Mouse (Mus musculus) adrenal gland, adult 2 months (tissue): ENCODE measurements around the gene Gm20517. TPM values are rescaled to one million over a fixed set of nuclear protein-coding genes. Genes with fewer than 3 reads are reported as not detected.

Experiments used
- DNase-seq: peaks from one replicate; pipeline ENCODE4 v3.0.0; 2021
- long read RNA-seq: library from polyadenylated mRNA; stranded (forward); transcript quantifications from one replicate; pipeline ENCODE4 v2.0.0, GENCODE M21; 2021
- polyA plus RNA-seq: library from polyadenylated mRNA; depleted of rRNA; stranded (reverse); fragments of >200 nt; gene quantifications from 2 replicates; pipeline ENCODE4 v1.2.3, GENCODE M21; 2012; rRNA removed
- total RNA-seq, 2 experiments: library from RNA; stranded (reverse); gene quantifications; 2 replicates each; pipeline ENCODE4 v1.2.3; 2021

The Gm20517 gene
- 1 to 10 TPM; 2.1 to 2.8 TPM for total RNA-seq
- 1.8 and 3.1 TPM in 2 replicates for polyA plus RNA-seq
- long read RNA-seq, partial matches to known transcripts: 0 of 2 reads
- long read RNA-seq, other reads (novel, unspliced or antisense): 1 of 2 reads

DNA sequence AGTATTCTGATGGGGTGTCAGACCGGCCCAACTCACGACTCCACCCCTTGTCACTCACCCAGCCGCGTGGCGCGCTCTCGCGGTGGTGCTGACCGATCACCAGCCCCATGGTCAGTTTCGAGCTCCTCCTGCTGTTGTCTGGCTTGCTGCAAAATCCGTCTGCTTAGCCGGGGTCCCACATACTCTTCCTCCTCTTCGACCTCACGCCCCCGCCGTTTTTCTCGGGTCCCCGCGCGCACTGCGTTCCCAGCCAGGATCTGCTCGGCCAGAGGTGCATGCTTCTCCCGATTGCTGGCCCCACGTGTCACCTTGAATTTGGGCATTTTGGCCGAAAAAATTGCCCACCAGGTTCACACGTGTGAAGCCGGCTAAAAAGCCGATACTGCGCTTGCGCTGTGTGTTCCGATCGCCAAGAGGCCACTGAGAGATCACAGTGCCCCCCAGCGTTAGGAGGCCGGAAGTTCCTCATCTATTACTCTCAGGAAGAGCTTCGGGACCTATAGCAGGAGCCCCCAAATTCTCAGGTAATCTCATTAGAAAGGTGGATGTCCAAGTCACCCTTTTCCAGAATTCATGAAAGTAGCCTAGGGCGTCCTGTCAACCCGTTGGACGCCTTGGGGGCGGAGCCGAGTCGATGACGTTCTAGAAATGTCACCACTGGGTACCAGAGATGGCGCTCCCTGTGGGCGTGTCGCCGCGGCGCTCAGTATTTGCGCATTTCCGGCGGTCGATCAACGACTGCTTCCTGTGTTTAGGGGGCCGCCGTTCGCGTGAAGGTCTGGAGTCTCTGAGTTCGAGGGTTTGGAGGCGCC is at the start of gene Gm20517, which contains the start of the genes Bysl and Med20:
Gm20517 (plus strand) TSS at position 741 of the 812 bp plus-strand sequence.
Bysl (minus strand) TSS at position 644 of the 812 bp plus-strand sequence.
Med20 (plus strand) TSS at position 734 of the 812 bp plus-strand sequence.
- DNase-seq: peak; percentile 96

DNA sequence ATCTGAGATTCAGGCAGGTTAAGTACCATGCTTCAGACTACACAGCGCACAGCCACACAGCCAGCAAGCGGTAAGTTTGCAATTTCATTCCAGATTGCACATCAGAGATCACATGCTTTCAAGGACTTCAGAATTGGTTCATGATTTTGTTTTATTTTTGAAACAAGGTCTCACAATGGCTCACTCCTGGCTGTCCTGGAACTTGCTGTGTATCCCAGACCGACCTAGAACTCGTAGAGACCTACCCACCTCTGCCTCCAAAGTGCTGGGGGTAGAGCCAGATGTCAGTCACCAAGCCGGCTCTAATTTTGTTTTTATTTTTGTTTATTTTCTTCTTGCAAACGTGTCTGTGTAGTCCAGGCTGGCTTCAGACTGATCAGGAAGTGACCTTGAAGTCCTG is 48.5 kb upstream of the Gm20517 start:
- DNase-seq: peak; percentile 71

DNA sequence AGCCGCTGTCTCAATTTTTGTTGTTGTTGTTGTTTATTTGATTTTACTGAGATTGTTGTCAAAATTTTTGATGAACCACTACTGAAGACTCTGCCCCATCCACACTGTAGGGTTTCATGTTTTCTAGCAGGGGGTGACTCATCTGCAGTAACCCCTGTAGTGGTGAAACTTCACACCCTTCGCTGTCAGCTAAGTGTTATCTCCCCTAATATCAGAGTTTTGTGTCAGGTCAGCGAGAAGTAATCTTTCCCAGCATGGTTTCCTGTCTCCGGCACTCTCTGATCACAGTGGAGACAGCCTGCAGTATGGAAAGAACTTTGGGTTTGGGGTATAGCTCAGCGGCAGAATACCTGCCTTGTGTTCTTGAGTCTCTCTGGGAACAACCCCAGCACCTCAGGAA is 46.8 kb upstream of the Gm20517 start:
- no peak for DNase-seq

DNA sequence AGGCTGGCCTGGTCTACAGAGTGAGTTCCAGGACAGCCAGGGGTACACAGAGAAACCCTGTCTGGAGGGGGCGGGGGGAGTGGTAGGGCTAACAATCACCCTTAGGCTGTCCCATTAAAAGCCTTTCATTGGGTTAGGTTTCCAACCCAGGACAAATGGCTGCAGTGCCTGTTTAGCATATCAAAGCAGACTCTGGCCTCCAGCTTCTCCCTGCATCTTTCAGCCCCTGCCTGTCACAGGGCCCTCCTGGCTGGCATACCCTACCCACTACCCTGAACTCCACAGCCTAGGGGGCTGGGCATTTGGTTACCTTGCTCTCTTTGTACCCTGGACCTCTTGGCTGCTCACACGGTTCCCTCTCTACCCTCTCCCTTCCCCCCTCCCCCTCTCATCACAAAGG is 45.3 kb upstream of the Gm20517 start:
- no peak for DNase-seq

DNA sequence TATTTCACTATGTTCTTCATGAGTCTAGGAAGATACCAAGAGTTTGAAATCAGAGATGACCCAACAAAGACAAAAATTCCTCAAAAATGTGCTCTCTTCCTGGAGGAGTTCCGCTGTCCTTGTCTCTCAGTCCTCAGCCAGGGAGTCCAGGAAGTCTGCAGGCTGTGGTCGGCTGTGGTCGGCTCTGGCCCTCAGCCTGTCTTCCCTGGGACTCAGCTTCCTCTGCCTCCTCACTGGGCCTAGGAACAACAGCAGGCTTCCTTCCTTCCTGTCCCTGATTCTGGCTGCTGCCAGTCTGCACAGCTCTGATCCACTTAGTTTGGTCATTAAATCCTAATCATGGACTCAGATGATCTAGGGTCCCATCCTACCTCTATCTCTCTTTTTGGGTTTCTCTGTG is 44.1 kb upstream of the Gm20517 start:
- peak; percentile 55 for DNase-seq

DNA sequence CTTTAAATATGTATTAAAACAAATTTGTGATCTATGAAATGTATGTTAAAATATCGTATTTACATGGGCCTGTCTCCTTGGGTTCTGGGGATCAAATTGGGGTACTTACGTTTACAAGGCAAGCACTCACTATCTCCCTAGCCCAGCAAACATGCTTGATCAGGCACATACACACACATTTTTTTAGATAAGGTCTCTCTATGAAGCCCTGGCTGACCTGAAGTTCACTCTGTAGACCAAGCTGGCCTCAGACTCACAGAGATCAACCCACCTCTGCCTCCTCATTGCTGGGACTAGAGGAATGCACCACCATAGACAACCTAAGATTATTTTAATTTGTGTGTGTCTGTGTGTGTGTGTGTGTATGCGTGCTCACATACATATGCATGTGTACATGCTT is 43.0 kb upstream of the Gm20517 start:
- DNase-seq: no peak

DNA sequence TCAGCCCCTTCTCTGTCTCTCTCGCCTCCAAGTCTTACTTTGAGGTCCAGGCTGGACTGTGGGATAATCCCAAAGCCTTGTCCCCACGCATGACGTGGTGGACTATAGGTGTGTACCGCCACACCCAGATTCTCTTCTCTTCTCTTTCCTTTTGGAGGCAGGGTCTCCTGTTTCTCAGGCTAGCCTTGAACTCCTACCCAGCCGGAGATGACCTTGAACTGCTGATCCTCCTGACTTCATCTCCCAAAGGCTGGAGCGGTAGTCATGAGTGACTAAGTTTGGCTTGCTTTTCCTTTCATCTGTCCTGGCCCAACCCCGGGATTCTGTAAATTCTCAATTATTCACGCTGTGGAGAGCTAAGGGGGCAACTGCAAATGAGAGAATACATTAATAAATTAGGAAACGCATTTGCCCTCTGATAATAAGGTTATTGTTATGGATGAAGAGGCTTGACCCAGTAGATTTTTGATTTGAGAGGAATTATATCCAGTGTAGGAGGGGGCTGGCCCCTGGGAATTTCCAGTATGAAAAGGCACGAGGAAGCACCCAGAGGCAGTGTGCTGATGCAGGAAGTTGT is 42.4 kb upstream of the Gm20517 start:
- peak; percentile 33 for DNase-seq

DNA sequence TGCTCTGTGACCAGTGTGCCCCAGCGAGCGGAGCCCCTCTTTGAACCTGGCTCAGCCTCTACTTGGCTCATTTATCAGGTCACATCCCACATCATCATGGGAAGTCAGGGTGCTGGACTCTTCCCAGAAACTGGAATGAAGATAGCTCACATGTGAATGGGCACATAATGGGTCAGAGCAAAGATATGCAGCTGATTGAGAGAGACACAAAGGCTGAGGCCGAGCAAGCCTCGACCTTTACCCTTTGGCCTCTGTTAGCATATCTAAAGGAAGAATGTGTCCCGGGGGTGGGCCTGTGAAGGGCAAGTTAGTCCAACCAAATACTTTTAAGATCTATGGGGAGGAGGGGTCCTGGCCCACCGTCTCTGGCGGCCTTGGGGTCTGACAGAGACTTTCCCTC is 39.8 kb upstream of the Gm20517 start:
- DNase-seq: no peak

DNA sequence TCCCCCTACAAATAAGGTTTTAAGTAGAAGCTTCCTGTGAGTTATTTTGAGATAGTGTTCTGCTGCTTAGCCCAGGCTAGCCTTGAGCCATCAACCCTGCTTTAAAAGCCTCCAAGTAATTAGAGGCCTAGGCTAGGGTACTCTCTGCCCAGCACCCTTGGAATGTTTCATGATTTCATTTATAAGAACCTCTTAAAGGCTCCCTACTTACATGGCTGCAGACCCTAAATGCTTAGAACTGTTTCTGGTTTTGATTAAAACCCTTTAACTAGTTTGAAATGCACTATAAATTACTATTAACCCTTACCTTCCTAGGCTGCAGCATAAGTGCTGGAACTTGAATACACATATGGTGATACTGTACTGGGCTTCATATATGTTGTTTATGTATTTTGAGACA is 39.0 kb upstream of the Gm20517 start:
- DNase-seq: no peak

DNA sequence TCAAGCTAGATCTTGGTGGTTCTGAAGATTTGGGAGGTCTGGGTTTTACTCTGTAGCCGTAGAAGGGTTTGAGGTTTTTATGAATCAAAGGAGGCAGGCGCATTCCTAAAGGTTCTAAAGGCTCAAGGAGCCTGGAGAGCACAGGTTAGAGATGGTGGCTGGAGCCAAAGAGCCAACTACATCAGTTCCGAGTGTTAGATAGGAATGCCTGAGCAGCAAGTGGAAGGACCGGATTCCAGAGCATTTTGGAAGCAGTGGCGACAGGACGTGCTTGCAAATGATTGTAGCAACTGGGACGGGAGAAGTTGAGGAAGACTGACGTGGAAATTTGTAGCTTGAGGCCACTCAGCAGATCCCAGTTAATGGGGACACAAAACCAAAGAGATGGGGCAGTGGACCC is 37.4 kb upstream of the Gm20517 start:
- no peak for DNase-seq

DNA sequence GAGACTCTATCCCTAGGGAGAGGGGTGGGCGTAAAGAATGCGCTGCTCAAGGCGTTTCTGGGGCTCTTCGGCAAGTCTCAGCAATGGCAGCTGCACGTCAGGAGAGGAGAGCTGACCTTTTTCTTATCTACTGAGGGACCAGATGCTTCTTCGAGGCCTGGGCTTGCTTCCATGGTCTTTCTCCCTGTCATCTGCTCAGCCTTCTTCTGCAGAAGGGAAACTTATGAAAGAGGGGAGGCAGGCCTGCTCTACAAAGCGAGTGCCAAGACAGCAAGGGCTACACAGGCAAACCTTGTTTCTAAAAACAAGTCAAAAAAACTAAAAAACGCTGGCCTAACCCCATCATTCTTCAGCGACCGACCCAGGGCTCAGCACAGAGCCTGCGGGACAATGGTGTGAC is 36.6 kb upstream of the Gm20517 start:
- DNase-seq: no peak

DNA sequence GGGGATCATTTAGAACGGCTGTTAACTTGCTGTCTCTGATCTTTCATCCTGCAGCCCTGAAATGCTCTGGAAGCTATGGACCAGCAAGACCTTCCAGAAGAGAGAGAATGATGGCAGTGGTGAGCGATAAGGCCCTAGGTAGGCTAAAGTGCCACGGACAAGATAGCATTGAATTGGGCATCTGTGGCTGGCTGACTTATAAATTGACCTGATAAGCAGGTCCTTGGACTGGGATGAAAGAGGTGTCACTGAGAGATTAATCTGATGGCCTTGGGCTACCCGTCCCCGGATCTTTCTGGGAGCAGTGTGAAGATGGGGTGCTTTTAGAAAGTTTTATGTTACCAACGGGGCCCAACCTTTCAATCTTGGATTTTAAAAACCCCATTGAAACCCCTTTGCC is 32.7 kb upstream of the Gm20517 start:
- DNase-seq: peak; percentile 78

DNA sequence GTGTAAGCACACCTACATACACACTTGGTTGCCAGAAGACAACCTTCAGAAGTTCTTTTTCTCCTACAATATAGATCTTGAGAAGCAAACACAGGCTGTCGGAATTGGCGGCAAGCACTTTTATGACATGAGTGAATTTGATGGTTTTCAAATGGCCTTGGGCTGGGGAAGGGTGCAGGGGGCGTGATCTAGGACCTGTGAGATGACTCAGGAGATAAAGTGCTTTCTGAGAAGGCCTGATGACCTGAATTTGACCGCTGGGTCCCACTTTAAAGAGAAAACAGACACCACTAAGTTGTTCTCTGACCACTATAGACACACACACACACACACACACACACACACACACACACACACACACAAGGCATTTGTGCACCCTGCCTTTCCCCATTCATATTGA is 30.4 kb upstream of the Gm20517 start:
- peak; percentile 71 for DNase-seq

DNA sequence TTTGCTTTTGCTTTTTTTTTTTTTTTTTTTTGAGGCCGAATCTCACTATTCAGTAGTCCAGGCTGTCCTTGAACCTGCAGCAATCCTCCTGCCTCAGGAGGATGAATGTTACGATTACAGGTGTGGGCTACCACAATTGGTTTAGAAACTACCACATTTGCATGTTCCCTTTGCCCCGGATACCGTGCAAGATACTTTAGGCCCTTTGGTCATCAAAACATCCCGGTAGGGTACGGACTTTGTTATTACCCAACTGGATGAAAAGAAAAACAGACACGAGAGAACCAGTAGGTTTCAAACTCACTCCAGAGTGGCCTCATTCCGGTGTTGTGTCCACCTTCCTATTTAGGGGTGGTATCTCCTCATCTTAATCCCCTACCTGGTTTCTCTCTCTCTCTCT is 22.9 kb upstream of the Gm20517 start:
- no peak for DNase-seq

DNA sequence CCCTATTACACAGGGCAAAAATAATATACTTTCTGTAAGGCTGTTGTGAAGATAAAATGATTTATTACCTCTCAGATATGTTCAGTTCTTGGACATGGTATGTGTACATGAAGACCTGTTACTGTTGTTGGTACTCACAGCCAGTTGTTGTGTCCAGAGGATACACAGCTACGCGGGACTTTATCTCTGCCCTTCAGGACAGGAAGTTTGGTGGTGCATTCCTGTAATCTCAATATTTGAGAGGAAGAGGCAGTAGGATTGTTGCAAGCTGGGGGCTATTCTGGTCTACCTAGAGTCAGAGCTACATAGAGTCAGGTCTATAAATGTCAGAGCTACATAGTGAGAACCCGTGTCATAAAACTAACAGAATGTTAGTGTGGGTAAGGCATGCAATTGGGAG is 20.3 kb upstream of the Gm20517 start:
- DNase-seq: no peak

DNA sequence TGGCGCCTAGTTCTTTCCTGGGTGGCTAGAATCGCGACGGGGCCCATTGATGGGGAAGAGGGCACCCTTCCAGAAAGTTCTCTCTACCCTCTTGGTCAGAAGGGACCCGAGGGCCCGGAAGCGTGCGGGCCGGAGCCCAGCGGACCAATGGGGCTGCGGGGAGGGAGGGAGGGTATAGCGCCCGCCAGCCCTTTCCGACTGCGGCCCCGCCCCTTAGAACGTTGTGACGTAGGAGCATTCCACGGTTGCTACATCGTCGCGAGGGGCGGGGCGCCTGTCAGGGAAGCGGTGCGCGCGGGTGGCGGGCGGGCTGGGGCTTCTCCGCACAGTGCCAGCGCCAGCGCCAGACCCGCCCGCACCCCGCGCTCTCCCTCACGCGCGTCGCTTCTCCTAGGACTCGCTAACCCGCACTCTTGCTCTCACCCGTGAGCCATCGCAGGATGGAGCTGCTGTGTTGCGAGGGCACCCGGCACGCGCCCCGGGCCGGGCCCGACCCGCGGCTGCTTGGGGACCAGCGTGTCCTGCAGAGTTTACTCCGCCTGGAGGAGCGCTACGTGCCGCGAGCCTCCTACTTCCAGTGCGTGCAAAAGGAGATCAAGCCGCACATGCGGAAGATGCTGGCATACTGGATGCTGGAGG is 18.1 kb upstream of the Gm20517 start:
- DNase-seq: peak; percentile 97

DNA sequence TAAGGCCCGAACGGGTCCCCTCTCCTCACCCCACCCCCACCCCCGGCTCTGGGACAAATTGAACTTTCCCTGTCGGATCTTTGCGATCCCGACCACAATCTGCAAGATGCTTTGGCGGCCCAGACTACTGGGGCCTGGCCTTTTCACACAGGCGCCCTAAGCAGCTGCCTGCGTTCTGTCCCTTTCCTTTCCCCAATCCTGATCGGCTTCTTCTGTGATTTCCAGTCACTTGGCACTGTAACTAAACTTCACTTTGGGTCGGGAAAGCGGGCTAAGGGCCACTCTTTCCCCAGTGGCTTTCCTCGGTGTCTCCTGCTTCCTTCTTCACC is 17.6 kb upstream of the Gm20517 start:
- no peak for DNase-seq

DNA sequence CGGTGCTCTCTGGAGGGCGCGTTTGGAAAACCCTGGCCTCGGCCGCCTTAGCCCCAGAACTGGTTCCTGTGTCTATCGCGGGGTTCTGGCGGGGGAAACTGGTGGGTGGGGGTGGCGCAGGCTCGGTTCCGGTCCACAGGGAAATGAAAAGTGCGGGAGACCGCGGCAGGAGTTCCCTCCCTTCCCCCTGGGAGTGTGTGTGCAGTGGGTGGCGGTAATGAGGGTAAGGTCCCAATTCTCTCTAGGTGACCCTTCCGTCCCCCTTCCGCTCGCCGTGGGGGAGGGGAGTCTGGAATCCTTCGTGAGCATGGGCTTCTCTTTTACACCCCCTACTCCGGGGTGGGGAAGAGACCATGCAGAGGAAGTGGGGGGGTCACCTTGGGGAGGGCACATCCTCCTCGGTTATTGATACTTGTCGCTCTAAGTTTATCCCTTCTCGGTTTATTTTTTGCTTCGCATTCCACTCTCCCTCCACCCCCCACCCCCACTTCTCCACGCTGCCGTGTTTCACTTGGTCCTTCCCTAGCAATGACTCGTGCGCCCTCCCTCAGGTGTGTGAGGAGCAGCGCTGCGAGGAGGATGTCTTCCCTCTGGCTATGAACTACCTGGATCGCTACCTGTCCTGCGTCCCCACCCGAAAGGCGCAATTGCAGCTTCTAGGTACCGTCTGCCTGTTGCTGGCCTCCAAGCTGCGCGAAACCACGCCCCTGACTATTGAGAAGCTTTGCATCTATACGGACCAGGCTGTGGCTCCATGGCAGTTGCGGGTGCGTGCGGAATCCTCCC is 17.0 kb upstream of the Gm20517 start:
- peak; percentile 75 for DNase-seq

DNA sequence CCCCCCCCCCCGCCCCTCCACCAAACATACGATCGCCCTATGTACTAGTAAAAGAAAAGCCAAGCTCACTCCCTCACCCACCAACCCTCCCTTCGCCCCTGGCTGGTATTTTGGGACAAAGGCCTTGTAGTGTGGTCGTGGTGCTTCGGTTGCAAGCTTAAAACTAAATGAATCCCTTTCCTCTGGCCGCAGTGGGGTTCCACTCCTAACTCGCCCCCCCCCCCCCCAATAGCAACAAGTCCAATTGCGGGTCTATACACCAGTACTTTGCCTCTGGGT is 16.5 kb upstream of the Gm20517 start:
- no peak for DNase-seq

DNA sequence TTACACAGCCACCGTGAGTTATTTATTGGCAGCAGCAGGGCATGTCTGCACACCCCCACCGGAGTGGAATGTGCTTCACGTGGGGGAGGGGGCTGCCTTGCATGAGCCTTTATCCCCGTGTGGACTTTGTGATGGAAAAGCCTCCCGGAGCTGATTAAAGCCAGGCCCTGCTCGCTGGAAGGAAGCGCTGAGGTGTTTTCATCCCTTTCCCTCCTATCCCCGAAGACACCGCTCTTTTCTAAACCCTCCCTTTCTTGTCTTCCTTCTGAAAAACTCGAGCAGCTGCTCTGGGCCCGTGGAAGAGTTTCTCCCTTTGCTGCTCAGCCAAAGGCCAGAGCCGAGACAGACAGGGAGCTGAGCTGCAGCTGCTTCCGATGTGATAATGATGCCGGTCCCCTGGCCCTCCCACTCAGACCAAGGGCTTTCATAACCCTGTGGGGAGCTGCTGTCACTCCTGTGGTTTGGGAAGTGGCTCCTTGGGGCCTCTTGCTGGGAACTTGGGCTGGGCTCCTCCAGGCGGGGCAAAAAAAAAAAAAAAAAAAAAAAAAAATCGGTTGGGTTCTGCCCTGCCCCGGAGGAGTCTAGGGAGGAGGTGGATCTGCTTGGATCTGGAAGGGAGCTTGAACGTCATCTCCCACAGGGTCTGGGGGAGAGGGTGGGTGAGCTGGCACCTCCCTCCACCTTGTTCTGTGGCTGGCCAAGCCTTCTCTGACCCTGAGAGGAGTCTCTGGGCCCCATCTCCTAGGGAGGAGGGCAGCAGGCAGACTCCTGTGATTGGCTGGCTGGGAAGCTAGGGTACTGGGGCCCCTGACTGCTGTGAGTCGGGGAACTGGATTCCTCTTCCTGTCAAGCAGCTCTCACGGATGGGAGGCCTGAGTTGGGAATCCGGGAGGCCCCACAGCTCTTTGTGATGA is 15.9 kb upstream of the Gm20517 start:
- DNase-seq: peak; percentile 84

DNA sequence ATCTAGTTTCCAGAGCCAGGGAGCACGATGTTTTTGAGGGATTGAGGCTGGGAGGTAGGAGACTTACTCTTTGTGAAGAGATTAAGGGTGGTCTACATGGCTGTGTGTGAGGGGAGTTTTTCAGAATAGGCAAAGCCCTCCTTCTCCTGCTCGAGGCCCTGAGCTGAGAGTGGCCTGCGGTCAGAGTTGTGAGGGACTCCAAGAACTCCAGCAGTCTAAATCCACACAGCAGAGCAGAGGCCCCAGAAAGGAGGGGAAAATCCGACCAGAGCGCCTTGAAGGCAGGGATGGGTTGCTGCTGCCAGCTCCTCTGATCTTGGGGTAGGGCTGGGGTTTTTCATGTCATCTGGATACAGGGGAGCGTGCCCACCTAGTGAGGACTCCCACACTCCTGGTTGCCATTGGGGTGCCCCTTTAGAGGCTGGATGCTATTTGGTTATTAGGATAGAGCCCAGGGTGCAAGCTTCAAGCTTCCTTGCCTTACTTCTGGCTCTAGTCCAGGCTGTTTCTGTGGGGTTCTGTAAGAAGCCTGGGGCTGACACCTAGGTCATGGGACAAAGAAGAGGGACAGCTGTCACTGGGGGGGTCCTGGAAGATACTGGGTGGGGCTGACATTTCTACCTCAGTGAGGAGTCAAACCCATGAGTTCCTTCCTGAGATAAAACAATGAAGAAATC is 15.1 kb upstream of the Gm20517 start:
- peak; percentile 43 for DNase-seq
